ENCODE assay signal across 17 mouse cellular contexts in the genomic region with DNA sequence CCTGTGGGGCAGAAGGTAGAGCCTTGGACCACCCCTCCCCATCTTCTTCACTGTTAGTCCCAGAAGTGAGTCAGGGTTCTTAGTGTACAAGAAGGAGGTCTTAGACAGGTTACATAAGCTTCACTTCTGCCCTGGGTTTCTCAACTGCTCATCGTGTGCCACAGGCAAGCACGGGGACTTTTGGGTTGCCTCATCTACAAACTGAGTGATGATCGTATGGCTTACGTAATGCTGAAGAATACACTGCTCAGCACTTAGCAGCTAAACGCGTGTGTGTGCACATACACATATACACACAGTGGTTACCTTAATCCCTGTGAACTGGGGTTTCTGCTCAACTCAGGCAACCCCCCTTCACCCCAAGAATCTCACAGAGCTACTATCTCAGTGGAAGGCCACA.
"Had no signal": no experiment of that assay in that cellular context is flagged by ENCODE, and none has a peak within 500 bp of the region (broad histone marks: within the 10 kb centered on the region; RNA-seq: fewer than 3 reads in every experiment).

No protein-coding gene starts in this region.

- H3K27ac ChIP-seq: liver, embryonic 14.5 days; lung, embryonic 15.5 days; macrophage; midbrain, embryonic 12.5 days; midbrain, embryonic 15.5 days; neural tube, embryonic 12.5 days; stomach, embryonic 15.5 days; stomach, postnatal 0 days had no signal

- H3K36me3 ChIP-seq: lung, embryonic 15.5 days; midbrain, embryonic 12.5 days; midbrain, embryonic 15.5 days; neural tube, embryonic 12.5 days; stomach, embryonic 15.5 days had no signal

- DNase-seq: lung, adult 18-20 months; lung, postnatal 14 days; lung, postnatal 36 days; right cerebral cortex, postnatal 14 days; thymus, adult 18-20 months; thymus, postnatal 14 days; thymus, postnatal 36 days had no signal

- H3K4me2 ChIP-seq: lung, embryonic 15.5 days; midbrain, embryonic 12.5 days; midbrain, embryonic 15.5 days; neural tube, embryonic 12.5 days; stomach, embryonic 15.5 days had no signal

- H3K27me3 ChIP-seq: lung, embryonic 15.5 days; midbrain, embryonic 15.5 days; neural tube, embryonic 12.5 days; stomach, embryonic 15.5 days had no signal

- H3K4me1 ChIP-seq: lung, embryonic 15.5 days; stomach, embryonic 15.5 days had no signal

- H3K4me3 ChIP-seq: lung, embryonic 15.5 days; megakaryocyte, embryonic 14.5 days; midbrain, embryonic 12.5 days; midbrain, embryonic 15.5 days; neural tube, embryonic 12.5 days; stomach, embryonic 15.5 days had no signal

- ATAC-seq: lung, postnatal 0 days; midbrain, embryonic 15.5 days had no signal

- H3K9me3 ChIP-seq: lung, embryonic 15.5 days; midbrain, embryonic 12.5 days; midbrain, embryonic 15.5 days; neural tube, embryonic 12.5 days; stomach, embryonic 15.5 days had no signal

- H3K9ac ChIP-seq: liver, embryonic 14.5 days; lung, embryonic 15.5 days; midbrain, embryonic 12.5 days; midbrain, embryonic 15.5 days; neural tube, embryonic 12.5 days; stomach, embryonic 15.5 days had no signal
